Mouse (Mus musculus): ENCODE measurements around the gene Runx1.

GRCm38 (mm10) chr16:92581767-92582166 lies 244.2 kb downstream of the Runx1 start:
- TF ChIP-seq CTCF (IDR thresholded peaks at IDR 0.05; ENCODE audit: low read depth), result no peak
- no peak for TF ChIP-seq EP300 (IDR thresholded peaks at IDR 0.05; ENCODE audit: low read depth)

Measured in liver, postnatal 0 days (tissue).